9 mouse cellular contexts compared by ENCODE assay signal in genomic region chrX:6779006-6779405, GRCm38 (mm10). TPM values are rescaled to one million over a fixed set of nuclear protein-coding genes. Genes with fewer than 3 reads are reported as not detected.
A peak's percentile ranks its signal among the peaks of the same experiment; 100 is the strongest.
DNase-seq lines count a peak whose midpoint lies in the region; ATAC-seq and TF ChIP-seq lines count a peak whose summit lies in the region.
"Not testable (repeated sequence)": the region's sequence is repeated elsewhere in the genome, so short reads cannot be mapped to it uniquely, and the experiment has no call there.
"Had no signal": no experiment of that assay in that cellular context is flagged by ENCODE, and none has a peak within 500 bp of the region (broad histone marks: within the 10 kb centered on the region; RNA-seq: fewer than 3 reads in every experiment).

Dgkk (plus strand) TSS chrX:6779306.

- not testable (repeated sequence) for H3K36me3 ChIP-seq in forebrain, embryonic 10.5 days (replicated peaks); heart, embryonic 12.5 days; hindbrain, embryonic 16.5 days (ENCODE audit: control insufficient read depth, insufficient read depth, low read length); liver, embryonic 15.5 days (replicated peaks); midbrain, embryonic 13.5 days; stomach, embryonic 14.5 days (ENCODE audit: control insufficient read depth, insufficient read depth, low read length)

- not testable (repeated sequence) for ATAC-seq in heart, embryonic 12.5 days (ENCODE audit: insufficient number of reproducible peaks, low FRiP score); hindbrain, embryonic 16.5 days; liver, embryonic 15.5 days (ENCODE audit: insufficient read depth); midbrain, embryonic 13.5 days; stomach, embryonic 14.5 days (ENCODE audit: insufficient number of reproducible peaks, insufficient read depth, low FRiP score, low read depth)

- 36% methylated on average over 24 of the region's 30 CpGs for WGBS in forebrain, embryonic 10.5 days
- WGBS in heart, embryonic 12.5 days: 28% methylated on average over 23 of the region's 30 CpGs
- WGBS in hindbrain, embryonic 16.5 days: 17% methylated on average over 15 of the region's 30 CpGs
- 42% methylated on average over 22 of the region's 30 CpGs for WGBS in liver, embryonic 15.5 days (ENCODE audit: insufficient replicate concordance)
- WGBS in midbrain, embryonic 13.5 days: 53% methylated on average over 11 of the region's 30 CpGs
- 51% methylated on average over 15 of the region's 30 CpGs for WGBS in stomach, embryonic 14.5 days

- intact Hi-C loops in left cerebral cortex, adult 2 months (cut with DNase I): not testable (repeated sequence)

- H3K4me3 ChIP-seq in forebrain, embryonic 10.5 days: peak within 1 kb of the TSS; percentile 48
- peak within 1 kb of the TSS; percentile 45 for H3K4me3 ChIP-seq in heart, embryonic 12.5 days
- H3K4me3 ChIP-seq in hindbrain, embryonic 16.5 days (ENCODE audit: low read length): peak within 1 kb of the TSS; percentile 47
- peak within 1 kb of the TSS; percentile 40 for H3K4me3 ChIP-seq in left cerebral cortex, adult 2 months
- H3K4me3 ChIP-seq in liver, embryonic 15.5 days (replicated peaks): not testable (repeated sequence)
- H3K4me3 ChIP-seq in midbrain, embryonic 13.5 days (replicated peaks): peak within 1 kb of the TSS; percentile 41
- peak within 1 kb of the TSS; percentile 22; the same call in 1 of the 2 replicates for H3K4me3 ChIP-seq in stomach, embryonic 14.5 days (ENCODE audit: low read depth, low read length)

- not testable (repeated sequence) for DNase-seq in adrenal gland, postnatal 14 days; forebrain, embryonic 10.5 days (ENCODE audit: extremely low spot score, low spot score); left cerebral cortex, adult 2 months (ENCODE audit: extremely low spot score in 1 of 2, low spot score in 2 of 2)

- not testable (repeated sequence) for H3K9me3 ChIP-seq in forebrain, embryonic 10.5 days; heart, embryonic 12.5 days (replicated peaks); hindbrain, embryonic 16.5 days (ENCODE audit: control insufficient read depth, low read length); liver, embryonic 15.5 days (replicated peaks); midbrain, embryonic 13.5 days; stomach, embryonic 14.5 days (ENCODE audit: control insufficient read depth, low read depth, low read length)

- peak within 1 kb of the TSS; percentile 35; the same call in 1 of the 2 replicates for H3K9ac ChIP-seq in heart, embryonic 12.5 days
- not testable (repeated sequence) for H3K9ac ChIP-seq in hindbrain, embryonic 16.5 days (ENCODE audit: low read depth, low read length); liver, embryonic 15.5 days; midbrain, embryonic 13.5 days (replicated peaks); stomach, embryonic 14.5 days (replicated peaks; ENCODE audit: low read depth, low read length)

- H3K27ac ChIP-seq in forebrain, embryonic 10.5 days; heart, embryonic 12.5 days (ENCODE audit: poor library complexity, severe bottlenecking); hindbrain, embryonic 16.5 days (ENCODE audit: low read depth, low read length); left cerebral cortex, adult 2 months; liver, embryonic 15.5 days (replicated peaks); midbrain, embryonic 13.5 days; stomach, embryonic 14.5 days (ENCODE audit: low read length): not testable (repeated sequence)

- H3K27me3 ChIP-seq in forebrain, embryonic 10.5 days (ENCODE audit: poor library complexity, severe bottlenecking): peaks cover 30% of the 10 kb centered on the region
- H3K27me3 ChIP-seq in heart, embryonic 12.5 days (replicated peaks); hindbrain, embryonic 16.5 days (replicated peaks; ENCODE audit: control insufficient read depth, insufficient read depth, low read length); stomach, embryonic 14.5 days (ENCODE audit: control insufficient read depth, insufficient read depth, low read length): not testable (repeated sequence)
- H3K27me3 ChIP-seq in liver, embryonic 15.5 days: peaks cover 33% of the 10 kb centered on the region
- peaks cover 12% of the 10 kb centered on the region; the same call in 1 of the 2 replicates for H3K27me3 ChIP-seq in midbrain, embryonic 13.5 days

- not testable (repeated sequence) for TF ChIP-seq CTCF in left cerebral cortex, adult 2 months (IDR thresholded peaks at IDR 0.05)

- peak within 1 kb of the TSS; percentile 69 for H3K4me2 ChIP-seq in heart, embryonic 12.5 days
- H3K4me2 ChIP-seq in hindbrain, embryonic 16.5 days (ENCODE audit: low read length): peak within 1 kb of the TSS; percentile 65
- H3K4me2 ChIP-seq in liver, embryonic 15.5 days: peak within 1 kb of the TSS; percentile 29
- peak within 1 kb of the TSS; percentile 62 for H3K4me2 ChIP-seq in midbrain, embryonic 13.5 days (replicated peaks)
- H3K4me2 ChIP-seq in stomach, embryonic 14.5 days (replicated peaks; ENCODE audit: low read depth, low read length): peak within 1 kb of the TSS; percentile 40

- peaks cover 11% of the 10 kb centered on the region for H3K4me1 ChIP-seq in forebrain, embryonic 10.5 days
- H3K4me1 ChIP-seq in heart, embryonic 12.5 days (replicated peaks); hindbrain, embryonic 16.5 days (ENCODE audit: control insufficient read depth, insufficient read depth, low read depth, low read length); liver, embryonic 15.5 days (replicated peaks); midbrain, embryonic 13.5 days (replicated peaks); stomach, embryonic 14.5 days (ENCODE audit: control insufficient read depth, insufficient read depth, low read length): not testable (repeated sequence)

RNA-seq across cellular contexts. Expression of gene Dgkk, which starts in this region (rescaled TPM):
- total RNA-seq in adrenal gland, postnatal 14 days (2021): 15.2 and 17.1 TPM in 2 replicates
- polyA plus RNA-seq in forebrain, embryonic 10.5 days (2016; fragmentation: Nextera tagmentation; extraction: Ambion mirVana): 0.60 and 0.62 TPM in 2 replicates
- polyA plus RNA-seq in heart, embryonic 12.5 days (2016; fragmentation: Nextera tagmentation; extraction: Ambion mirVana): 7.4 and 9.3 TPM in 2 replicates
- 3.2 and 3.6 TPM in 2 replicates for polyA plus RNA-seq in hindbrain, embryonic 16.5 days (2015; fragmentation: Nextera tagmentation; extraction: Ambion mirVana)
- 1 to 10 TPM in 1 of 2 experiments, under 1 TPM in 1; 0.57 to 1.4 TPM for total RNA-seq in left cerebral cortex, adult 2 months (2021)
- 0.05 and 0.09 TPM in 2 replicates for polyA plus RNA-seq in liver, embryonic 15.5 days (2015; fragmentation: Nextera tagmentation; extraction: Ambion mirVana)
- polyA plus RNA-seq in midbrain, embryonic 13.5 days (2015; fragmentation: Nextera tagmentation; extraction: Ambion mirVana): 0.90 and 0.92 TPM in 2 replicates
- polyA plus RNA-seq in stomach, embryonic 14.5 days (2014; fragmentation: Nextera tagmentation; extraction: Ambion mirVana): 0.12 and 0.52 TPM in 2 replicates
- total RNA-seq: megakaryocyte, adult 5-6 weeks had no signal
